Mouse (Mus musculus) cortical plate, adult 2 months (tissue): ENCODE results near the gene Adh5. TPM values are rescaled to one million over a fixed set of nuclear protein-coding genes. Genes with fewer than 3 reads are reported as not detected.

Source experiments
- H3K27ac ChIP-seq: fragments of 200-500 bp; 2 replicates; pipeline ENCODE4 v1.5.1; 2012; ENCODE audit warnings: low read length, control low read depth, inconsistent platforms; ENCODE audit not compliant: insufficient read depth
- H3K4me1 ChIP-seq: fragments of 200-500 bp; 2 replicates; pipeline ENCODE4 v1.6.1; 2011; ENCODE audit warnings: low read length; ENCODE audit not compliant: control insufficient read depth, insufficient read depth
- H3K4me3 ChIP-seq: fragments of 200-500 bp; 2 replicates; pipeline ENCODE4 v1.5.1; 2011; ENCODE audit warnings: mild to moderate bottlenecking, low read length, control low read depth; ENCODE audit not compliant: insufficient read depth
- CTCF ChIP-seq: fragments of 200-500 bp; IDR thresholded peaks from 2 replicates; pipeline ENCODE4 v1.5.1; 2011; ENCODE audit warnings: mild to moderate bottlenecking, control low read depth, low read length; ENCODE audit not compliant: insufficient read depth; ENCODE audit errors: extremely low read depth
- POLR2A ChIP-seq: fragments of 200-500 bp; IDR thresholded peaks from 2 replicates; pipeline ENCODE4 v1.6.1; 2011; ENCODE audit warnings: mild to moderate bottlenecking, low read length, control low read depth; ENCODE audit not compliant: insufficient read depth; ENCODE audit errors: extremely low read depth
- polyA plus RNA-seq: library from polyadenylated mRNA; depleted of rRNA; stranded (reverse); fragments of >200 nt; gene quantifications from 2 replicates; pipeline ENCODE4 v1.2.3, GENCODE M21; 2012

Gene Adh5
- polyA plus RNA-seq, 1 experiment, result 64.3 TPM

GRCm38 (mm10) chr3:138481526-138482284, 38.8 kb downstream of the Adh5 start:
- TF ChIP-seq POLR2A, result no peak
- no peak for TF ChIP-seq CTCF
- H3K4me1 ChIP-seq, result no peaks in the 10 kb centered on the region
- H3K4me3 ChIP-seq, result no peak overlapping the region
- no peak overlapping the region for H3K27ac ChIP-seq

GRCm38 (mm10) chr3:138483240-138483639, 40.3 kb downstream of the Adh5 start:
- TF ChIP-seq POLR2A, result no peak
- no peak for TF ChIP-seq CTCF
- Histone ChIP-seq H3K27ac (no peak overlapping the region), H3K4me1 (no peaks in the 10 kb centered on the region), H3K4me3 (no peak overlapping the region)

GRCm38 (mm10) chr3:138488584-138489326, 45.9 kb downstream of the Adh5 start:
- H3K4me3 ChIP-seq, result peak overlapping the region; percentile 67
- TF ChIP-seq CTCF (no peak), POLR2A (no peak)
- no peak overlapping the region for H3K27ac ChIP-seq
- no peaks in the 10 kb centered on the region for H3K4me1 ChIP-seq

- no peaks in the 10 kb centered on the region for H3K4me1 ChIP-seq
- TF ChIP-seq POLR2A (peak; percentile 49; the same call in 1 of the 2 replicates), CTCF (no peak)
- peak within 1 kb of the TSS; percentile 67 for H3K4me3 ChIP-seq
- no peak within 1 kb of the TSS for H3K27ac ChIP-seq
These were observed 46.6 kb downstream of the Adh5 start, which contains the start of gene Metap1 for GRCm38 (mm10) chr3:138489327-138490033. Gene Metap1 (minus strand): TSS chr3:138489515.

GRCm38 (mm10) chr3:138490034-138490337, 47.1 kb downstream of the Adh5 start:
- TF ChIP-seq POLR2A, result no peak
- no peak for TF ChIP-seq CTCF
- Histone ChIP-seq H3K4me3 (peak overlapping the region; percentile 67; the same call in 1 of the 2 replicates), H3K27ac (no peak overlapping the region)

GRCm38 (mm10) chr3:138493668-138494067, 50.8 kb downstream of the Adh5 start:
- no peak overlapping the region for H3K4me3 ChIP-seq
- no peak for TF ChIP-seq CTCF
- TF ChIP-seq POLR2A, result no peak

More at GRCm38 (mm10) chr3:138490034-138490337, 47.1 kb downstream of the Adh5 start:
- no peaks in the 10 kb centered on the region for H3K4me1 ChIP-seq

GRCm38 (mm10) chr3:138494565-138494964, 51.7 kb downstream of the Adh5 start:
- Histone ChIP-seq H3K4me3 (no peak overlapping the region), H3K4me1 (no peaks in the 10 kb centered on the region), H3K27ac (no peak overlapping the region)
- no peak for TF ChIP-seq POLR2A
- no peak for TF ChIP-seq CTCF

More at GRCm38 (mm10) chr3:138493668-138494067, 50.8 kb downstream of the Adh5 start:
- Histone ChIP-seq H3K4me1 (no peaks in the 10 kb centered on the region), H3K27ac (no peak overlapping the region)

GRCm38 (mm10) chr3:138495166-138496145, 52.6 kb downstream of the Adh5 start:
- H3K4me3 ChIP-seq, result no peak overlapping the region
- no peaks in the 10 kb centered on the region for H3K4me1 ChIP-seq
- H3K27ac ChIP-seq, result no peak overlapping the region
- TF ChIP-seq CTCF (no peak), POLR2A (no peak)

- TF ChIP-seq POLR2A (no peak), CTCF (no peak)
- Histone ChIP-seq H3K4me1 (no peaks in the 10 kb centered on the region), H3K4me3 (no peak overlapping the region), H3K27ac (no peak overlapping the region)
These were observed 55.8 kb downstream of the Adh5 start for GRCm38 (mm10) chr3:138498731-138499130.
